Mouse (Mus musculus) heart, adult 2 months (tissue): Measurements from ENCODE around the gene Slc17a1.

Experiments
- CTCF ChIP-seq: fragments of 200-600 bp; IDR thresholded peaks from 2 replicates; pipeline ENCODE4 v1.8.1; 2022; ENCODE audit warnings: antibody characterized with exemption, mild to moderate bottlenecking, moderate library complexity
- EP300 ChIP-seq: fragments of 200-500 bp; IDR thresholded peaks from 2 replicates; pipeline ENCODE4 v1.6.1; 2011; ENCODE audit warnings: low read depth, low read length, control low read depth; ENCODE audit not compliant: insufficient read depth
- POLR2A ChIP-seq: fragments of 200-500 bp; IDR thresholded peaks from 2 replicates; pipeline ENCODE4 v1.6.1; 2011; ENCODE audit warnings: mild to moderate bottlenecking, low read depth, low read length, control low read depth; ENCODE audit not compliant: insufficient read depth

DNA sequence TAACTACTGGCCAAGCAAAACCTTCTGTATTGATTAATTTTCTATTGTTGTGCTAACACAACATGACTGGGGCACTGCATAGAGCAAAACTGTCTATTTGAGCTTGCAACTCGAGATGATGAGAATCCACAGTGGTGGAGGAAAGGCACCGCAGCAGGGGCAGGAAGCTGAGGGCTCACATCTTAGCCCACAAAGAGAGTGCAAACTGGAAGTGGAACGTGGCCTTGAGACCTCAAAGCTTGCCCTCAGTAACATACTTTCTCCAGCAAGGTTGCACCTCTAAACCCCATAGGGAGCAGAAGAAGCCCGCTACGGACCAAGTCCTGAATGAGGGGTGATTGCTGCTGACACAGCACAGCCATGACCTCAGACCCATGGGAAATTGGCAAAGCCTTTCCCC is 42.6 kb downstream of the Slc17a1 start:
- TF ChIP-seq CTCF = no peak
- TF ChIP-seq POLR2A = no peak
- no peak for TF ChIP-seq EP300
